Mouse (Mus musculus) heart, embryonic 11.5 days (tissue): ENCODE data around the gene Gstt2. TPM values are rescaled to one million over a fixed set of nuclear protein-coding genes. Genes with fewer than 3 reads are reported as not detected.

Experiments used
- ATAC-seq: fragments of 200-750 bp; cut with Nextera tagmentation; replicated peaks from 2 replicates; pipeline ENCODE4 v1.8.0; 2017; ENCODE audit warnings: moderate library complexity; ENCODE audit not compliant: insufficient number of reproducible peaks, low FRiP score, low TSS enrichment
- H3K27ac ChIP-seq: fragments of 300-500 bp; sonication (generic); 2 replicates; pipeline ENCODE4 v1.5.1; 2014; ENCODE audit warnings: mild to moderate bottlenecking, low read depth, low read length
- H3K27me3 ChIP-seq: fragments of 300-500 bp; sonication (generic); 2 replicates; pipeline ENCODE4 v1.6.1; 2014; ENCODE audit warnings: mild to moderate bottlenecking, low read length, mixed read lengths; ENCODE audit not compliant: control insufficient read depth, insufficient read depth
- H3K36me3 ChIP-seq: fragments of 300-500 bp; sonication (generic); 2 replicates; pipeline ENCODE4 v1.6.1; 2014; ENCODE audit warnings: mild to moderate bottlenecking, low read length, moderate library complexity, mixed read lengths; ENCODE audit not compliant: control insufficient read depth, insufficient read depth
- H3K4me1 ChIP-seq: fragments of 300-500 bp; sonication (generic); 2 replicates; pipeline ENCODE4 v1.6.1; 2014; ENCODE audit warnings: low read length; ENCODE audit not compliant: control insufficient read depth, insufficient read depth
- H3K4me2 ChIP-seq: fragments of 300-500 bp; sonication (generic); 2 replicates; pipeline ENCODE4 v1.6.1; 2014; ENCODE audit warnings: mild to moderate bottlenecking, moderate library complexity
- H3K4me3 ChIP-seq: fragments of 300-500 bp; sonication (generic); 2 replicates; pipeline ENCODE4 v1.5.1; 2014; ENCODE audit warnings: low read depth, low read length
- H3K9ac ChIP-seq: fragments of 300-500 bp; sonication (generic); 2 replicates; pipeline ENCODE4 v1.6.1; 2014; ENCODE audit warnings: mild to moderate bottlenecking, low read depth, low read length, moderate library complexity
- H3K9me3 ChIP-seq: fragments of 300-500 bp; sonication (generic); replicated peaks from 2 replicates; pipeline ENCODE4 v1.6.1; 2016; ENCODE audit warnings: low read length; ENCODE audit not compliant: control insufficient read depth
- WGBS: fragments of 180-500 bp; shearing (Covaris S2); extraction: QIAGEN DNeasy Blood & Tissue Kit; methylation state at CpG from one replicate; pipeline ENCODE4 v1.1.7; 2014; ENCODE audit not compliant: insufficient replicate concordance; 5-methylcytosine and 5-hydroxymethylcytosine counted together
- polyA plus RNA-seq: library from polyadenylated mRNA; unstranded; fragments of >200 nt; fragmentation: Nextera tagmentation; extraction: Ambion mirVana; gene quantifications from 2 replicates; pipeline ENCODE4 v1.2.1, GENCODE M21; 2014

Gstt2 gene
- polyA plus RNA-seq, 1 experiment from 2014 or later = 8.7 TPM

- Histone ChIP-seq H3K4me3 (no peak overlapping the region), H3K9me3 (no peaks in the 10 kb centered on the region), H3K27ac (no peak overlapping the region), H3K36me3 (peaks cover 7% of the 10 kb centered on the region), H3K4me2 (0 out of 2 replicates have a peak overlapping the region, but pooled peaks have one; percentile 88), H3K4me1 (peaks cover 26% of the 10 kb centered on the region), H3K27me3 (no peaks in the 10 kb centered on the region), H3K9ac (no peak overlapping the region)
- ATAC-seq = no peak
- 88% methylated on average over 4 of the region's 4 CpGs for WGBS
These were observed 20.4 kb upstream of the Gstt2 start for GRCm38 (mm10) chr10:75857598-75857997.

GRCm38 (mm10) chr10:75856976-75857375, 19.8 kb upstream of the Gstt2 start:
- Histone ChIP-seq H3K27me3 (no peaks in the 10 kb centered on the region), H3K36me3 (peaks cover 7% of the 10 kb centered on the region), H3K4me1 (peaks cover 26% of the 10 kb centered on the region), H3K27ac (no peak overlapping the region), H3K9ac (no peak overlapping the region), H3K9me3 (no peaks in the 10 kb centered on the region), H3K4me2 (no peak overlapping the region), H3K4me3 (no peak overlapping the region)
- ATAC-seq = no peak
- WGBS = 73% methylated on average over 3 of the region's 3 CpGs

GRCm38 (mm10) chr10:75856155-75856907, 19.1 kb upstream of the Gstt2 start:
- Histone ChIP-seq H3K9me3 (no peaks in the 10 kb centered on the region), H3K27me3 (no peaks in the 10 kb centered on the region), H3K4me2 (no peak overlapping the region), H3K4me1 (peaks cover 26% of the 10 kb centered on the region), H3K9ac (no peak overlapping the region), H3K4me3 (no peak overlapping the region), H3K27ac (no peak overlapping the region), H3K36me3 (peaks cover 7% of the 10 kb centered on the region)
- no peak for ATAC-seq
- WGBS = 75% methylated on average over 11 of the region's 11 CpGs

- Histone ChIP-seq H3K9ac (no peak overlapping the region), H3K4me3 (no peak overlapping the region), H3K4me2 (no peak overlapping the region), H3K9me3 (no peaks in the 10 kb centered on the region), H3K27me3 (no peaks in the 10 kb centered on the region), H3K36me3 (peaks cover 7% of the 10 kb centered on the region), H3K4me1 (peaks cover 18% of the 10 kb centered on the region), H3K27ac (no peak overlapping the region)
- no peak for ATAC-seq
- 87% methylated on average over 15 of the region's 15 CpGs for WGBS
These were observed 18.3 kb upstream of the Gstt2 start for GRCm38 (mm10) chr10:75855416-75855981.

- H3K27ac ChIP-seq = no peak overlapping the region
- H3K27me3 ChIP-seq = no peaks in the 10 kb centered on the region
- H3K4me2 ChIP-seq = no peak overlapping the region
- 81% methylated on average over 6 of the region's 6 CpGs for WGBS
- H3K9me3 ChIP-seq = no peaks in the 10 kb centered on the region
- no peak overlapping the region for H3K4me3 ChIP-seq
- ATAC-seq = no peak
- H3K36me3 ChIP-seq = peaks cover 7% of the 10 kb centered on the region
- H3K4me1 ChIP-seq = peaks cover 14% of the 10 kb centered on the region
- no peak overlapping the region for H3K9ac ChIP-seq
These were observed 17.6 kb upstream of the Gstt2 start for GRCm38 (mm10) chr10:75854791-75855190.

- no peaks in the 10 kb centered on the region for H3K27me3 ChIP-seq
These were observed 16.9 kb upstream of the Gstt2 start for GRCm38 (mm10) chr10:75854096-75854495.

GRCm38 (mm10) chr10:75853452-75853851, 16.2 kb upstream of the Gstt2 start:
- peaks cover 7% of the 10 kb centered on the region for H3K36me3 ChIP-seq
- H3K4me1 ChIP-seq = peaks cover 8% of the 10 kb centered on the region
- H3K4me2 ChIP-seq = no peak overlapping the region
- no peak overlapping the region for H3K9ac ChIP-seq
- no peak for ATAC-seq
- H3K4me3 ChIP-seq = no peak overlapping the region
- H3K27me3 ChIP-seq = no peaks in the 10 kb centered on the region
- H3K9me3 ChIP-seq = no peaks in the 10 kb centered on the region
- no peak overlapping the region for H3K27ac ChIP-seq
- WGBS = 32% methylated on average over 10 of the region's 10 CpGs

More at GRCm38 (mm10) chr10:75854096-75854495, 16.9 kb upstream of the Gstt2 start:
- Histone ChIP-seq H3K9ac (no peak overlapping the region), H3K4me2 (no peak overlapping the region), H3K4me1 (peaks cover 14% of the 10 kb centered on the region), H3K9me3 (no peaks in the 10 kb centered on the region), H3K27ac (no peak overlapping the region), H3K4me3 (no peak overlapping the region), H3K36me3 (peaks cover 7% of the 10 kb centered on the region)
- ATAC-seq = no peak
- 50% methylated on average over 5 of the region's 5 CpGs for WGBS

- Histone ChIP-seq H3K27ac (no peak overlapping the region), H3K27me3 (no peaks in the 10 kb centered on the region), H3K4me2 (no peak overlapping the region), H3K9ac (no peak overlapping the region), H3K4me3 (no peak overlapping the region), H3K36me3 (peaks cover 1% of the 10 kb centered on the region), H3K4me1 (0 out of 2 replicates have a peak, but pooled peaks cover under 1% of the 10 kb centered on the region), H3K9me3 (no peaks in the 10 kb centered on the region)
- 91% methylated on average over 12 of the region's 12 CpGs for WGBS
- no peak for ATAC-seq
These were observed 15.4 kb upstream of the Gstt2 start for GRCm38 (mm10) chr10:75852539-75853125.
